Mouse (Mus musculus) cerebellum, adult 2 months (tissue): Measurements from ENCODE around the gene Ccnq. TPM values are rescaled to one million over a fixed set of nuclear protein-coding genes. Genes with fewer than 3 reads are reported as not detected.

Experiments used
- DNase-seq, 2 experiments: peaks; one replicate each; pipeline ENCODE4 v3.0.0; 2021
- H3K27ac ChIP-seq: fragments of 200-500 bp; 2 replicates; pipeline ENCODE4 v1.5.1; 2012; ENCODE audit warnings: low read length, control low read depth, inconsistent platforms; ENCODE audit not compliant: insufficient read depth
- H3K27me3 ChIP-seq: fragments of 200-500 bp; 2 replicates; pipeline ENCODE4 v1.6.1; 2012; ENCODE audit warnings: inconsistent platforms, mild to moderate bottlenecking, low read length, moderate library complexity; ENCODE audit not compliant: control insufficient read depth, insufficient read depth
- H3K4me1 ChIP-seq: fragments of 200-500 bp; 2 replicates; pipeline ENCODE4 v1.6.1; 2011; ENCODE audit warnings: low read length; ENCODE audit not compliant: control insufficient read depth, insufficient read depth
- H3K4me3 ChIP-seq: fragments of 200-500 bp; replicated peaks from 2 replicates; pipeline ENCODE3; 2011; ENCODE audit warnings: mild to moderate bottlenecking, low read depth, low read length, control low read depth; ENCODE audit not compliant: insufficient read depth
- CTCF ChIP-seq: fragments of 200-500 bp; IDR thresholded peaks from 2 replicates; pipeline ENCODE4 v1.5.1; 2011; ENCODE audit warnings: low read depth, mild to moderate bottlenecking, control low read depth, low read length, moderate library complexity, borderline replicate concordance; ENCODE audit not compliant: insufficient read depth
- POLR2A ChIP-seq: fragments of 200-500 bp; IDR thresholded peaks from 2 replicates; pipeline ENCODE4 v1.6.1; 2011; ENCODE audit warnings: low read length, control low read depth, borderline replicate concordance; ENCODE audit not compliant: insufficient read depth
- WGBS: fragments of 180-500 bp; shearing (Covaris S2); methylation state at CpG from one replicate; pipeline ENCODE4 v1.1.7; 2018; 5-methylcytosine and 5-hydroxymethylcytosine counted together
- polyA plus RNA-seq: library from polyadenylated mRNA; depleted of rRNA; stranded (reverse); fragments of >200 nt; gene quantifications from 2 replicates; pipeline ENCODE4 v1.2.3, GENCODE M21; 2012; rRNA removed

Gene Ccnq
- polyA plus RNA-seq, 1 experiment, result 30.8 TPM

GRCm38 (mm10) chr11:78703085-78703484 lies 48.4 kb downstream of the Ccnq start:
- Histone ChIP-seq H3K27ac (no peak overlapping the region), H3K4me3 (no peak overlapping the region), H3K27me3 (no peaks in the 10 kb centered on the region), H3K4me1 (no peaks in the 10 kb centered on the region)
- 77% methylated on average over 5 of the region's 5 CpGs for WGBS
- TF ChIP-seq POLR2A (no peak), CTCF (no peak)
- DNase-seq, result no peak

GRCm38 (mm10) chr11:78702319-78702718 lies 49.2 kb downstream of the Ccnq start:
- 70% methylated on average over 3 of the region's 3 CpGs for WGBS
- DNase-seq, result no peak
- H3K4me3 ChIP-seq, result no peak overlapping the region
- no peak overlapping the region for H3K27ac ChIP-seq
- no peak for TF ChIP-seq POLR2A
- no peak for TF ChIP-seq CTCF
- H3K27me3 ChIP-seq, result no peaks in the 10 kb centered on the region
- H3K4me1 ChIP-seq, result no peaks in the 10 kb centered on the region

Other genes starting within 250 kb of the Ccnq start
- gene Sebox, start 248.3 kb downstream of the Ccnq start, polyA plus RNA-seq, result 14.7 and 17.3 TPM in 2 replicates
- 67.9 and 69.5 TPM in 2 replicates for gene Tmem199, start 239.6 kb downstream of the Ccnq start, polyA plus RNA-seq
- 133 TPM in 2 replicates for gene Poldip2, start 239.5 kb downstream of the Ccnq start, polyA plus RNA-seq
- 36.7 and 38.0 TPM in 2 replicates for gene Tnfaip1, start 215.4 kb downstream of the Ccnq start, polyA plus RNA-seq
- 83.7 and 91.8 TPM in 2 replicates for gene Ift20, start 215.4 kb downstream of the Ccnq start, polyA plus RNA-seq
- 15.6 and 15.9 TPM in 2 replicates for gene Tmem97, start 201.0 kb downstream of the Ccnq start, polyA plus RNA-seq
- 25.6 TPM in 2 replicates for gene Nlk, start 54.4 kb downstream of the Ccnq start, polyA plus RNA-seq
- 22.6 and 32.9 TPM in 2 replicates for gene Lyrm9, start 74.9 kb upstream of the Ccnq start, polyA plus RNA-seq
- gene Nos2, start 169.1 kb upstream of the Ccnq start, polyA plus RNA-seq, result 0.63 and 0.65 TPM in 2 replicates
- 8.7 and 9.2 TPM in 2 replicates for gene Lgals9, start 233.2 kb upstream of the Ccnq start, polyA plus RNA-seq